Mouse (Mus musculus): ENCODE measurements around the gene Tcstv3. TPM values are rescaled to one million over a fixed set of nuclear protein-coding genes. Genes with fewer than 3 reads are reported as not detected.

The Tcstv3 gene
- polyA plus RNA-seq, 1 experiment from 2014 or later = not detected

DNA sequence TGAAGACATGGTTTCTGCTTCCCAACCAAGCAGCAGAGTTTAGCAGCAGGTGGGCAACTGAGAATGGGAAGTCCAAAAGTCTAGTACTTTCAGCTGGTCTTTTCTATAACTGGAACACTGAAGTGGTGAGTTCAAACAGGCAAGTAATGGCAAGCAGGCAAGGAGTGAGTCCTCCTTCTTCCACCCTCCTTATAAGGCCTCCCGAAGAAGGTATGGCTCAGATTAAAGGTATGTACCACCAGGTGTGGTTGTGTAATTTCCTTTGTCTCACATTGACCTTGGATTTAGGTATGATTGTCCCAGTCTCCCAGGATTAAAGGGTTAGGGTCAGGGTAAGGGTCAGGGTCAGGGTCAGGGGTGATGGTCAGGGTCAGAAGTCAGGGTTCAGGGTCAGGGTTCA is 4.0 kb downstream of the Tcstv3 start:
- Histone ChIP-seq H3K27ac (ENCODE audit: low read depth, low read length) (no peak overlapping the region), H3K9me3 (ENCODE audit: control insufficient read depth, low read length) (no peaks in the 10 kb centered on the region), H3K4me3 (ENCODE audit: low read depth, low read length) (no peak overlapping the region), H3K36me3 (ENCODE audit: control insufficient read depth, insufficient read depth, low read length) (no peaks in the 10 kb centered on the region), H3K27me3 (ENCODE audit: control insufficient read depth, insufficient read depth, low read length) (no peaks in the 10 kb centered on the region), H3K9ac (ENCODE audit: low read depth, low read length) (no peak overlapping the region), H3K4me2 (replicated peaks; ENCODE audit: low read depth, low read length) (no peak overlapping the region), H3K4me1 (replicated peaks; ENCODE audit: control insufficient read depth, insufficient read depth, low read length) (no peaks in the 10 kb centered on the region)
- 100% methylated on average over 1 of the region's 1 CpGs for WGBS
- no peak for ATAC-seq (ENCODE audit: low FRiP score)
- DNase-seq (ENCODE audit: low spot score) = peak; percentile 20

Other genes with a start within 250 kb of the Tcstv3 start
- gene Gm20767, start 176.6 kb upstream of the Tcstv3 start, polyA plus RNA-seq (2014; fragmentation: Nextera tagmentation; extraction: Ambion mirVana) = not detected in 2 replicates
- gene Gm21818, start 144.4 kb upstream of the Tcstv3 start, polyA plus RNA-seq (2014; fragmentation: Nextera tagmentation; extraction: Ambion mirVana) = not detected in 2 replicates
- gene Gm21762, start 100.9 kb upstream of the Tcstv3 start, polyA plus RNA-seq (2014; fragmentation: Nextera tagmentation; extraction: Ambion mirVana) = not detected in 2 replicates
- not detected in 2 replicates for gene Gm21731, start 77.8 kb upstream of the Tcstv3 start, polyA plus RNA-seq (2014; fragmentation: Nextera tagmentation; extraction: Ambion mirVana)
- gene AF067061, start 53.8 kb upstream of the Tcstv3 start, polyA plus RNA-seq (2014; fragmentation: Nextera tagmentation; extraction: Ambion mirVana) = not detected in 2 replicates
- 0.11 and 0.13 TPM in 2 replicates for gene BC147527, start 16.5 kb upstream of the Tcstv3 start, polyA plus RNA-seq (2014; fragmentation: Nextera tagmentation; extraction: Ambion mirVana)